Mouse (Mus musculus): ENCODE measurements around the gene Ascl5.

Gene Ascl5

GRCm38 (mm10) chr1:136052547-136052946 is 1.9 kb downstream of the Ascl5 start, which contains the start of gene Cacna1s:
Gene Cacna1s, plus strand, starts transcription at chr1:136052750.
- DNase-seq = no peak

GRCm38 (mm10) chr1:136055771-136056170 is 5.2 kb downstream of the Ascl5 start:
- DNase-seq = no peak

DNA sequence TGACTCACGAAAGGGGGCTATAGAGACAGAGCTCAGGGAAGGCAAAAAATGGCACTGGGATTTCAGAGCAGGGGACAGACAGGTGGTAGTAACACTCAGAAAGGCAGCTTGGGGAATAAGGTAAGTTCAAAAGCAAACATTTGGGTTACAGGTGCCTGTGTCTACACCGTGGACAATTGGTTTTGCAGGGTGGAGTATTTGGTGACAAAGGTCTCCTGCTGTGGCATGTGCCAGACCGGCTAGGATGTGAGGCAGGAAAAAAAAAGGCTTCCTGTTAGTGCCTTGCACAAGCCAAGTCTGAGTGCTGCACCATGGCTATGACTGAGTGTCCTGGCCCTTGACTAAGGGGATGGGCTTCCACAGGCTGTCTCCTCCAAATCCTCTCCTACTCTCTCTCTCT is 8.0 kb downstream of the Ascl5 start:
- DNase-seq = no peak

DNA sequence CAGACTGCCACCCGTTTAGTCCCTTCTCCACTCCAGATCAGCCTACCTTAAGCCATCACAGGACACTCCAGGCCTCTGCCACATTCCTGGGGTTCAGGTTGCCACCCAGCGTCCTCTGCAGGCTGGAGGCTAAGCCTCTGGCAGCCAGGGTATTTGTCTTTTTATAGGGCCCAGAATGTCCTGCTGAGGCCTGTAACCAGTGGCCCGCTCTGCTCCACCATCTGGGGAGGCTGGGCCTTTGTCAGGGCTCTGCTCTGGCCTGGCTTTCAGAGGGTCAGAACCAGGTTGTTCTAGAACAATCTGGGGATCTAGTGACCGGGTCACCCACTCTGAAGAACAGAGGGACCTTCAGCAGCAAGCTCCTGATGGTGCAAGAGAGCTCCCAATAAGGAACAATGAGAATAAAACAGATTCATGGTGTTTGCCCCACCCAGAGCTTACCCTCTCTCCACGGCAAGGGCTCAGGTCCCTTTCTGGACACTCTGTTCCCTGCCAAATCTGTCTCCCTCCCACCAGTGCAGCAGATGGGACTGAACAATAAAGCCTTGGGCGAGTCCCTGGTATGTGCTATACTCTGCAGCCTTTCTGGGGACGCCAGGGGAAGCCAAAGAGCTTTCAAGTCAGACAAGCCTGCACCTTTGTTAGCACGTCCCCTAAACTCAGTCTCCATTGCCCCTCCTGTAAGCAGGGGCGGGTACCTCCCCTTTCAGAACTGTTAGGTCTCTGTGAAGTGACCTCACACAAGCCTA is 10.6 kb downstream of the Ascl5 start:
- DNase-seq = peak; percentile 61 to 83

DNA sequence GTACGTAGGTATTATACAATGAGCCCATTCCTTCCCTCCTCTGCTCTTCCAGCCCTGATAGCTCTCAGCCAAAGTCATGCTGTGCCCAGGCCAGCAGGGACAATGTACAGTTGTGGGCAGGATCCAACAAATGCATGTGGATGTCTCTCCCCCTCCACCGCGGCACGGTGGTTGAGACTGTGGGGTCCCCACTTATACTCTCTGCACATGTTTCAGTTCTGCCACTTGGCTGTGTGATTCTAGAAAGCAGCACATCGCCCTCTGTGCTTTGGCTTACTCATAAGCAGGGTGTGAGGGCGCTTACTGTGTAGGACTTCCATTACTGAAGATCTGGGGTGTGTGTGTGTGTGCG is 11.2 kb downstream of the Ascl5 start:
- DNase-seq = no peak

DNA sequence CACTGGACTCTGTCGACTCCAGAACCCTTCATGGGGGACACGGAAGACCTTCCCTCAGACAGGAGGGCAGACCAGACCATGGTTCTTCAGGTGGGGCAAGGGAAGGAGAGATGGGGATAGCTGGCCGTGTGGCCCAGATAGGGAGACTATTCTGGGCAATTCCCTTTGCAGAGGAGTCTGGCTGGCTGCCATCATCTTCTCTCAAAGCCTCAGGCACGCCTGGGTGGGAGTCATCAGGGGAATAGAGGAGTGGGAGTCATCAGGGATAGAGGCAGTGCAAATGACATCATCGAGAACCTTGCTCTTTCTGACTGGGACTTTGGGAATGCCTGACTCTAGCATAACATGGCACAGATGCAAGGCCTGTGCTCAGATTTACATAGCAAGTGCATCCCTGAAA is 13.4 kb downstream of the Ascl5 start:
- no peak for DNase-seq

DNA sequence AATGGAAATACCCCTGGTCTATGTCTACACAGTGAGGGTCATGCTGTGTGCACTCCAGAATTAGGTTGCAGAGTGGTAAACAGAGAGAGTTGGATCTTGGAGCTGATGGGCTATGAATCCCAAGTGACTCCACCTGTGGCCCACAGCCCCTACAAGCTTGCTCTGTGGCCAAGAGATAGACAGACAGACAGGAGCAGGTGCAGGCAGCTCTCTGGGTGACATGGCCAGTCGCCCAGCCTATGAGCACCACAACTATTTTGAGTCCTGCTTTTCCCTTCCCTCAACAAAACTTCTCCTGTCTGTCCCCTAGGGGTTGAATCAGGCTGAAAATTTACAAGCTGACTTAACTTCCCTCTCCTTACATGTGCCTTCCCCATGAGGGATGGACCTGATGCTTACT is 16.0 kb downstream of the Ascl5 start:
- DNase-seq = no peak

- DNase-seq = no peak
These were observed 17.0 kb downstream of the Ascl5 start for GRCm38 (mm10) chr1:136067579-136067978.

GRCm38 (mm10) chr1:136076086-136076485 is 25.5 kb downstream of the Ascl5 start:
- peak; percentile 49 to 55 for DNase-seq

- no peak for DNase-seq
These were observed 27.1 kb downstream of the Ascl5 start for GRCm38 (mm10) chr1:136077656-136078055.

DNA sequence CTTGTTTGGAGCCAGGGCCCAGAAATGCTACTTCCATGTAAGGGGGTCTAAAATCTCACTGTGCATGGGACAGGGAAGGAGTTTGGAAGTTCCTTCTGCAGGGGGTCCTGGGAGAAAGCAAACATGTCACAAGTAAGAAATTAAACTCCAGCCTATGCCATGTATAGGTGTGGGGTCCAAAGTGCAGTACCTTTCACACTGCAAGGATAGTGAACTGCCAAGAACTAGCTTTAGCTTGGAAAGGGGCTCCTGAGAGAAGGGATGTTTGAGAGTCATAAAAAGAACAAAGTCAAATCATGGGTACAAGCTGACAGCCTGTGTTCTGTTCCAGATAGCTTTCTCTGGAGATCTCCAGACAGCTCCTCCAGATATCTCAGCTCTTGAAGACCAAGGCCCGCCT is 30.6 kb downstream of the Ascl5 start:
- no peak for DNase-seq

GRCm38 (mm10) chr1:136085988-136086685 is 35.5 kb downstream of the Ascl5 start:
- no peak for DNase-seq

GRCm38 (mm10) chr1:136089368-136090165 is 39.0 kb downstream of the Ascl5 start:
- DNase-seq = no peak

DNA sequence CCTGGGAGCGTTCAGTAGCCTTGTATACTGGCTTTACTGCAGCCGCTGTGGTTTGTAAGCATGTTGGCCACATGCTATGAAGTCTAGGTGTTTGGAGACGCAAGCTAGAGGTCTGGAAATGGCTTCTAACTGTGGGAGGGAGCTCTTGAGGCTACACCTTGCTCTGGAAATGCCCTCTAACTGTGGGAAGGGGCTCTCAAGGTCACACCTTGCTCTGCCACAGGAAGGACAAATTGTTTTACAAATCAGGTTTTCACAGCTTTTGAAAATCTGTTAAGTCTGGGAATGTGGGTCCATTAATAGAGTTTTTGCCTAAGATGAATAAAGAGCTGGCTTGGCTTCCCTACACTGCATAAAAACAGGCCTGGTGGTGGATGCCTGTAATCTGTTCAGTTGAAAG is 43.1 kb downstream of the Ascl5 start:
- DNase-seq = no peak

DNA sequence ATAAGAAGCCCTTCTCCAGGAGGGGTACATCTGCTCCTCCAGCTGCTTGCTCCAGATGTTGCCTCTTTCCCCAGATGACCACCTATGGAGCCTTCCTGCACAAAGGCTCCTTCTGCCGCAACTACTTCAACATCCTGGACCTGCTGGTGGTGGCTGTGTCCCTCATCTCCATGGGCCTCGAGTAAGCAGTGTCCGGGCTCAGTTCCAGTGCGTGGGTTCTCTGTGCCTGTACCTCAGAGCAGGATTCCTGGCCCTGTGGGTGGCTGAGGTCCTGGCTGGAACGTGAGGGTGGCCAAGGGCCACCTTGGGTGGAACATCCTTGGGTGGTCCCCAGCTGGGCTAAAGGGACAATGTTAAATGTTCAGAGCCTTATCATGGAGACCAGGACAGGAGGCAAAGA is 44.2 kb downstream of the Ascl5 start:
- DNase-seq = no peak

Measured in kidney, postnatal 25 days (tissue).